Mouse (Mus musculus) neural tube, embryonic 11.5 days (tissue): Measurements from ENCODE around the gene 4930558C23Rik. TPM values are rescaled to one million over a fixed set of nuclear protein-coding genes. Genes with fewer than 3 reads are reported as not detected.
"Not testable (repeated sequence)": the region's sequence is repeated elsewhere in the genome, so short reads cannot be mapped to it uniquely, and the experiment has no call there.

Experiments
- ATAC-seq: fragments of 200-750 bp; cut with Nextera tagmentation; 2 replicates; pipeline ENCODE4 v1.8.0; 2017; ENCODE audit warnings: moderate number of reproducible peaks, mild to moderate bottlenecking, moderate TSS enrichment, moderate library complexity; ENCODE audit not compliant: insufficient read depth, low FRiP score, low TSS enrichment
- DNase-seq: peaks from one replicate; pipeline ENCODE4 v3.0.0-alpha.2; 2015; ENCODE audit warnings: low spot score
- H3K27ac ChIP-seq: fragments of 300-500 bp; sonication (generic); 2 replicates; pipeline ENCODE4 v1.5.1; 2014; ENCODE audit warnings: low read depth, mild to moderate bottlenecking, low read length
- H3K27me3 ChIP-seq: fragments of 300-500 bp; sonication (generic); 2 replicates; pipeline ENCODE4 v1.6.1; 2014; ENCODE audit warnings: mild to moderate bottlenecking, low read length, mixed read lengths; ENCODE audit not compliant: control insufficient read depth, insufficient read depth
- H3K36me3 ChIP-seq: fragments of 300-500 bp; sonication (generic); 2 replicates; pipeline ENCODE4 v1.6.1; 2014; ENCODE audit warnings: mild to moderate bottlenecking, low read length, moderate library complexity, mixed read lengths; ENCODE audit not compliant: control insufficient read depth, insufficient read depth
- H3K4me1 ChIP-seq: fragments of 300-500 bp; sonication (generic); 2 replicates; pipeline ENCODE4 v1.6.1; 2014; ENCODE audit warnings: low read length, mixed read lengths; ENCODE audit not compliant: control insufficient read depth, insufficient read depth
- H3K4me2 ChIP-seq: fragments of 300-500 bp; sonication (generic); 2 replicates; pipeline ENCODE4 v1.6.1; 2014; ENCODE audit warnings: low read depth, mild to moderate bottlenecking, moderate library complexity
- H3K4me3 ChIP-seq: fragments of 300-500 bp; sonication (generic); 2 replicates; pipeline ENCODE4 v1.5.1; 2014; ENCODE audit warnings: low read depth, low read length
- H3K9ac ChIP-seq: fragments of 300-500 bp; sonication (generic); 2 replicates; pipeline ENCODE4 v1.6.1; 2014; ENCODE audit warnings: mild to moderate bottlenecking, low read length
- H3K9me3 ChIP-seq: fragments of 300-500 bp; sonication (generic); 2 replicates; pipeline ENCODE4 v1.6.1; 2016; ENCODE audit warnings: low read length; ENCODE audit not compliant: control insufficient read depth
- WGBS: fragments of 180-500 bp; shearing (Covaris S2); extraction: QIAGEN DNeasy Blood & Tissue Kit; methylation state at CpG from one replicate; pipeline ENCODE4 v1.1.7; 2014; 5-methylcytosine and 5-hydroxymethylcytosine counted together
- polyA plus RNA-seq: library from polyadenylated mRNA; unstranded; fragments of >200 nt; fragmentation: Nextera tagmentation; extraction: Ambion mirVana; gene quantifications from 2 replicates; pipeline ENCODE4 v1.2.1, GENCODE M21; 2014

The 4930558C23Rik gene
- polyA plus RNA-seq, 1 experiment from 2014 or later = not detected

DNA sequence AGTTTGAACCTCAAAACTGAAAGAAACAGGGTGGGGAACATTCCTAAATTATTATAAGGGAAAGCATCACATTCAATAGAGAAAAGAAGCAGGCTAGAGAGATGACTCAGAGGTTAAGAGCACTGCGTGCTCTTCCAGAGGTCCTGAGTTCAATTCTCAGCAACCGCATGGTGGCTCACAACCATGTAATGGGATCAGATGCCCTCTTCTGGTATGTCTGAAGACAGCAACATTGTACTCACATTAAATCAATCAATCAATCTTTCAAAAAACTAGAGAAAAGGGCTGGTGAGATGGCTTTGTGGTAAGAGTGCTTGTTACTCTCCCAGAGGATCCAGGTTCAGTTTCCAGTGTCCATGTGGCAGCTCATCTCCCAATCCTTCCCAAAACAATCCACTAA, 6.2 kb upstream of the 4930558C23Rik start:
- ATAC-seq (no peak), DNase-seq (no peak)
- H3K4me2 ChIP-seq = no peak overlapping the region
- H3K36me3 ChIP-seq = no peaks in the 10 kb centered on the region
- no peak overlapping the region for H3K27ac ChIP-seq
- WGBS = 86% methylated on average over 2 of the region's 2 CpGs
- no peaks in the 10 kb centered on the region for H3K4me1 ChIP-seq
- no peaks in the 10 kb centered on the region for H3K27me3 ChIP-seq
- H3K4me3 ChIP-seq = no peak overlapping the region
- H3K9me3 ChIP-seq = no peaks in the 10 kb centered on the region
- no peak overlapping the region for H3K9ac ChIP-seq

DNA sequence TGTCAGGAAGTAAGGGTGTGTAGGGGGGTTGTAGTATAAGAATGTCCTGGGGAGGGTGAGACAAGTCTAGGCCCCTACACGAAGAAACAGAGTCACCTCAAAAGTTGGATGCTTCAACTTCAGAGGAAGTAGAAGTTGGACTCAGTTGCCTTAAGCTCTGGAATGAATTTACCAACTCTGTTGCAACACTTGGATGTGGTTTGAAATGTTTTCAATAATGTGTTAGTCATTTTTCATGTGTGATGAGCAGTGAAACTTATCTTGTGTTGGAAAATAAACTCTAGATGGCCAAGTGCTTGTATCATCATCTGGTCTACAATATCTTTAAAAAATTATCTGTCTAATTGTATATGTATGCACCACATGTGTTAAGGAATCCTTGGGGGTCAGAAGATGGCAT, 5.1 kb upstream of the 4930558C23Rik start:
- no peaks in the 10 kb centered on the region for H3K9me3 ChIP-seq
- H3K27ac ChIP-seq = no peak overlapping the region
- WGBS = 91% methylated on average over 1 of the region's 1 CpGs
- no peaks in the 10 kb centered on the region for H3K27me3 ChIP-seq
- ATAC-seq (no peak), DNase-seq (no peak)
- no peak overlapping the region for H3K9ac ChIP-seq
- H3K4me1 ChIP-seq = no peaks in the 10 kb centered on the region
- no peaks in the 10 kb centered on the region for H3K36me3 ChIP-seq
- no peak overlapping the region for H3K4me2 ChIP-seq
- no peak overlapping the region for H3K4me3 ChIP-seq

DNA sequence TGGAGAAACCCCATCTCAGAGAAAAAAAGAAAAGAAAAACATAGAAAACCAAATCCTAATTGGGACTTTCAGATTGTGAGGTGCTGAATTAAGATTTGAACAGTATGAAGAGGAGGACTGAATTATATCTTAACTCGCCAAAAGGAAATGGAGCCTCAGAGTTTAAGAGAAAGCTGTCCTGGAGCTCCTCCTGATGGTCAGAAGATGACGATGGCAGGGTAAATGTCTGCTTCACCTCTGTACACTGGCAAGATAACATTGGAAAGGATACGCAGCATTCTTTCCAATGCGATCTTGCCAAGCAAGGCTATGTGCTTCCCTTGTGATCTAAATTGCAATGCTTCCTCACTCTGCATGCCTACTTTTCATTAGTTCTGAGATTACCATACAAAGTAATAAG, 8.3 kb downstream of the 4930558C23Rik start:
- no peak for DNase-seq
- no peak overlapping the region for H3K4me2 ChIP-seq
- no peak overlapping the region for H3K27ac ChIP-seq
- no peak overlapping the region for H3K4me3 ChIP-seq
- 0 out of 2 replicates have a peak, but pooled peaks cover 2% of the 10 kb centered on the region for H3K9me3 ChIP-seq
- ATAC-seq = no peak
- H3K9ac ChIP-seq = no peak overlapping the region
- H3K4me1 ChIP-seq = no peaks in the 10 kb centered on the region
- no peaks in the 10 kb centered on the region for H3K36me3 ChIP-seq
- 88% methylated on average over 4 of the region's 4 CpGs for WGBS
- no peaks in the 10 kb centered on the region for H3K27me3 ChIP-seq

DNA sequence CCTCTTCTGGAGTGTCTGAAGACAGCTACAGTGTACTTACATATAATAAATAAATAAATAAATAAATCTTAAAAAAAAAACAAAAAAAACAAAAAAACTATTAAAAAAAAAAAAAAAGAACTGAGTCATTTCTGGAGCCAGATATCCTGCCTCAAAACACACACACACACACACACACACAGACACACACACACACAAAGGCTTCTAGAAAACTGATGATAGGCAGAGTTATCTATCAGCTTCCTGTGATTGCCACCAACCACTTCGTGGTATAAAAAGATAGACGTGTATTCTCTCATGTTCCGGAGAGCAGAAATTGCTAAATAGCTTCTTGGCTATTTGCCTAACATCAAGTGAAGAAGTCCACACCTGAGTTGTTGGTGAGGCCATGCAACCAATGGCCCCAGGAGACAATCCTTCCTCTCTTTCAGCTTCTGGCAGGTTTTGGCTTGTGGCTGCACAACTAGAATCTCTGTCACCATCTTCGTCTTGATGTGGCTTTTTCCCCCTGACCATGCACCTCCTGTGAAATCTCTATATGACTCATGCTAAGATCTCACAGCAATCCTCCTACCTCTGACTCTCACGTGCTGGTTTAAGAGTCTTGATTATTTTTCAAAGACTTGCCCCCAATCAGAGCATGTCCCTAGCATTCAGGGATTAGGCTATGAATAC, 17.1 kb downstream of the 4930558C23Rik start:
- no peak overlapping the region for H3K27ac ChIP-seq
- ATAC-seq (no peak), DNase-seq (no peak)
- H3K27me3 ChIP-seq = no peaks in the 10 kb centered on the region
- no peaks in the 10 kb centered on the region for H3K36me3 ChIP-seq
- H3K4me3 ChIP-seq = no peak overlapping the region
- no peak overlapping the region for H3K4me2 ChIP-seq
- H3K9me3 ChIP-seq = no peaks in the 10 kb centered on the region
- no peak overlapping the region for H3K9ac ChIP-seq
- H3K4me1 ChIP-seq = no peaks in the 10 kb centered on the region
- 89% methylated on average over 5 of the region's 5 CpGs for WGBS

DNA sequence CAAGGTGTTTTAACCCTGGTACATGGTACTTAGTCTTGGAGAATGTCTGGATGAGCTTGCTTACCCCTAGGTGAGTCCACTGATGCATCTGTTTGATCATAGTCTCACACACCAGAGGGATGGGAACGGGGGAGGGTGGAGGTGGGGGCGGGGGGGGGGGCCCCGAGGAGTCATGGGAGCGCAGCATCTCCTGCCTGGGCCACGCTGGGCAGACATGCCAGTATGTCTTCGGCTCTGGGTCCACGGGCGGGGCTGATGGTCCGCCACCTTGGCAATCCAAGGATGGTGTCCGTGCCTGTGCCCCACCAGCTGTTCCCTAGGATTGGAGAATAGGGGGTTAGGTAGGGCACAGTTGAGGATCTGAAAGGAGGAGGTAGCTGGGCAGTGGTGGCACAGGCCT, 29.4 kb downstream of the 4930558C23Rik start:
- 91% methylated on average over 10 of the region's 10 CpGs for WGBS
- Histone ChIP-seq H3K36me3 (no peaks in the 10 kb centered on the region), H3K4me1 (no peaks in the 10 kb centered on the region), H3K27me3 (no peaks in the 10 kb centered on the region), H3K4me2 (no peak overlapping the region), H3K4me3 (no peak overlapping the region), H3K9me3 (no peaks in the 10 kb centered on the region), H3K27ac (no peak overlapping the region), H3K9ac (no peak overlapping the region)
- no peak for DNase-seq
- ATAC-seq = no peak

DNA sequence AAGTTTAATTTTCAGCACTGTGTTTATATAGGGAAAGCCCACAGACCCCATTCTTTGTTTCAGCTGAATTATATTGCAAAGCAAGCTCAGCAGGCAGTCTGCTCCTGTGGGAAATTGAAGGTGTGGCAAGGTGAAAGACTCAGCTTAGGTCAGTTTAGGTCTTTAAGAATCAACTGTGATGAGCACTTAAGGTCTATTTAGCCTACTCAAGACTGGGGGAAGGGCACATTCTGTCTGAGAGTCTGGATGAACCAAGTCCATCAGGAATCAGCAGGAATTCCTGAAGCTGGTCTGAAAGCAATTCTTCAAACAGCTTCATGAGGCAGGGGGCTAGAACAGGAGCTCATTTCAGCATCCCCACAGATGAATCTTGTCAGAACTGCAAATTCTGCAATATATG, 32.5 kb downstream of the 4930558C23Rik start:
- Histone ChIP-seq H3K4me3 (no peak overlapping the region), H3K9ac (no peak overlapping the region), H3K4me2 (no peak overlapping the region), H3K27ac (no peak overlapping the region), H3K9me3 (no peaks in the 10 kb centered on the region), H3K27me3 (no peaks in the 10 kb centered on the region), H3K4me1 (no peaks in the 10 kb centered on the region), H3K36me3 (no peaks in the 10 kb centered on the region)
- DNase-seq = no peak
- ATAC-seq = no peak

DNA sequence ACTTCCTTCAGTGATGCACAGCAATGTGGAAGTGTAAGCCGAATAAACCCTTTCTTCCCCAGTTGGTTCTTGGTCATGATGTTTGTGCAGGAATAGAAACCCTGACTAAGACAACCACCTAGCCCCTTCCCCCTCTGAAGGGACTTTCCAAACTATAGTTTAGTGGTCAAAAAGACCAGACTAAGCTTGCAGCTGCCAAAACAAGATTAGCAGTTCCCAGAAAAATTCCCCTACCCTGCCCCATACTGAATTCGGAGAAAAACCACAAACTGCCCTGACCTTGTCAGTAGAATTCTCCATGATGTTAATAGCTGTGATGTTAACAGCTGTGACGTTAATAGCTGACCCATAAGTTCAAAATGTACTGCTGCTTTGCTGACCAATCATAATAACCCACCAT, 42.4 kb downstream of the 4930558C23Rik start:
- not testable (repeated sequence) for H3K4me2 ChIP-seq, H3K27me3 ChIP-seq, H3K9me3 ChIP-seq, ATAC-seq, H3K9ac ChIP-seq, H3K36me3 ChIP-seq, DNase-seq, H3K4me3 ChIP-seq, H3K27ac ChIP-seq, H3K4me1 ChIP-seq
- WGBS = 83% methylated on average over 3 of the region's 3 CpGs

DNA sequence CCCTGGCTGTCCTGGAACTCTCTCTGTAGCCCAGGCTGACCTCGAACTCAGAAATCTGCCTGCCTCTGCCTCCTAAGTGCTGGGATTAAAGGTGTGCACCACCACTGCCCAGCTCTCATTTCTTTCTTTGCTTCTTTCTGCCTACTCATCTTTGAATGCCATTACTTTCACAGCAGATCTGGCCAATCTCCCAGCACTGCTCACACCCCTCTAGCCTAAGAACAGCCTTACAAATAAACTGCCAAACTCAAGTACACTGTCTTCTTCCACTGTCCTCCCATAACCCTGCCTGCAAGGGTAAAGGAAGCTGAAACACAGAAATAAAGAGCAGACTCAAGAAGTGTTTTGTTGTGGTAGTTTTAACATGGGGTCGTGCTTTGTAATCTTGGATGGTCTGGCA, 44.9 kb downstream of the 4930558C23Rik start:
- Histone ChIP-seq H3K36me3 (no peaks in the 10 kb centered on the region; the same call in 1 of the 2 replicates), H3K27me3 (no peaks in the 10 kb centered on the region), H3K4me2 (no peak overlapping the region), H3K27ac (no peak overlapping the region), H3K9me3 (no peaks in the 10 kb centered on the region), H3K9ac (no peak overlapping the region), H3K4me1 (no peaks in the 10 kb centered on the region), H3K4me3 (no peak overlapping the region)
- no peak for ATAC-seq
- no peak for DNase-seq
- WGBS = 95% methylated on average over 2 of the region's 2 CpGs

DNA sequence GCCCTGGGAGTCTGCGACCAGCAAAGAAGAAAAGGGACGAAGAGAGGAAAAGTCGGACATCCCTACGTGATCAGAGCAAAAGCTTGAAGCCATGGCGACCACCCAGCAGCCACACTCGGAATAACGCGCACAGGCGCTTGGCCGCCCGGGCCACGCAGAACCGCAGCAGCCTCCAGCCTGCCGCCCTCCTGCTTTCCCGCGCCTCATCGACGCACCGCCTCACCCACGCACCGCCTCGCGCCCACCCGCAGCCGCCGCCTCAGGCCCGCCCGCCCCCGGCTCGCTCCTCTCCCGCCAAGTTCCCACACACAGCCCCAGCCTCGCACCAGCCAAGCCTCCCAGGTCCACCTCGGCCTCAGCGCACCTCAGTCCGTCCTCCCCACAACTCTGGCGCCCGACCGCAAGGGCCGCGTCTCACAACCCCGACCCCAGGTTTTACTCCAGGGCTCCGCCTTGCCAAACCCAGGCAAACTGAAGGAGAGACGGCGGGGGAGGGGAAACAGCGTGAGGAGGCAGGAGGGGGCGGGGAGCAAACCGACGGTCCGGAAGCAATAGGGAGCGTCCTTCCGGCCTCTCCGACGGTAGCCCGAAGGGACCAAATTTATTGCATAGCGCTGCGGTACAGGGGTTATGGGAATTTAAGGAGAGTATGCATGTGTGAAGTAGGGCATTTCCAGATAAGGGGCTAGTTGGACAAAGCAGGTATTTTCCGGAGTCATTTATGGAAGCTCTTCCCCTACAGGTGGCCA, 45.8 kb downstream of the 4930558C23Rik start, which contains the start of gene Setdb1:
Gene Setdb1 (minus strand): TSS at position 502 of the 749 bp plus-strand sequence.
- ATAC-seq (peak; percentile 97), DNase-seq (peak; percentile 96)
- 0% methylated on average over 29 of the region's 57 CpGs for WGBS

More for the DNA sequence above, 45.8 kb downstream of the 4930558C23Rik start, which contains the start of gene Setdb1:
- H3K27me3 ChIP-seq, H3K36me3 ChIP-seq, H3K4me1 ChIP-seq, H3K27ac ChIP-seq, H3K9me3 ChIP-seq: not testable (repeated sequence)
- peak within 1 kb of the TSS; percentile 39 for H3K4me2 ChIP-seq
- H3K9ac ChIP-seq = peak within 1 kb of the TSS; percentile 44
- H3K4me3 ChIP-seq = peak within 1 kb of the TSS; percentile 49
